Mouse (Mus musculus) testis, adult 2 months (tissue): Measurements from ENCODE around the gene Scgb1b24.

Source experiments
- CTCF ChIP-seq: fragments of 200-500 bp; IDR thresholded peaks from 2 replicates; pipeline ENCODE4 v1.5.1; 2012; ENCODE audit warnings: low read depth, mild to moderate bottlenecking, inconsistent platforms, low read length, moderate library complexity; ENCODE audit not compliant: control insufficient read depth, insufficient read depth, insufficient replicate concordance
- POLR2A ChIP-seq: fragments of 200-500 bp; IDR thresholded peaks from 2 replicates; pipeline ENCODE4 v1.6.1; 2012; ENCODE audit warnings: low read depth, mild to moderate bottlenecking, inconsistent platforms, low read length, moderate library complexity; ENCODE audit not compliant: control insufficient read depth

DNA sequence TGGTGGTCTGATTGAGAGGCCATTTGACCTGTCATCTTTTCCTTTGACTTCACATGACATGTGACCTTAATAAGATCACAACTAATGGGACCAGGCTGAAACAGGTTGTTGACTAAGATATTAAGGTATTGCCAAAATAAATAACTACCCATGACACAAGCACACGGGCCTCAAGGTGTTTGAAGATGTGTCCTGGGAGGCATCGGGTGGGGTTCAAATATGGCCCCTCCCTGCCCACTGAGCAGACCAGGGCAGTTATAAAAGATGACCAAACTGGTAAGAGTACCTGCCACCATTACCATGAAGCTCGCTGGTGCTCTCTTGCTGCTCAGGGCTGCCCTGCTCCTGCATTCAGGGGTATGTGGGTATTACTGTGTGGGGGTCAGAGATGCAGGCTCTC is at the start of gene Scgb1b24:
- TF ChIP-seq POLR2A (no peak), CTCF (no peak)
